Mouse (Mus musculus): Measurements from ENCODE around the gene Ccdc83. TPM values are rescaled to one million over a fixed set of nuclear protein-coding genes. Genes with fewer than 3 reads are reported as not detected.
A peak's percentile ranks its signal among the peaks of the same experiment; 100 is the strongest.
"Not testable (repeated sequence)": the region's sequence is repeated elsewhere in the genome, so short reads cannot be mapped to it uniquely, and the experiment has no call there.

Gene Ccdc83
- polyA plus RNA-seq, 1 experiment, result not detected

- H3K27ac ChIP-seq (ENCODE audit: insufficient read depth, low read depth, low read length), result peak overlapping the region; percentile 59; the same call in 1 of the 2 replicates
- no peak overlapping the region for H3K4me3 ChIP-seq (ENCODE audit: insufficient read depth, low read depth, low read length)
- no peak for TF ChIP-seq POLR2A (IDR thresholded peaks at IDR 0.05; ENCODE audit: insufficient read depth, low read depth, low read length)
- no peak for TF ChIP-seq CTCF (IDR thresholded peaks at IDR 0.05; ENCODE audit: insufficient read depth, low read depth, low read length)
- WGBS, result 51% methylated on average over 4 of the region's 4 CpGs
- peaks cover 12% of the 10 kb centered on the region for H3K4me1 ChIP-seq (ENCODE audit: control insufficient read depth, insufficient read depth, low read length)
These were observed 31.7 kb downstream of the Ccdc83 start for GRCm38 (mm10) chr7:90233921-90234320.

DNA sequence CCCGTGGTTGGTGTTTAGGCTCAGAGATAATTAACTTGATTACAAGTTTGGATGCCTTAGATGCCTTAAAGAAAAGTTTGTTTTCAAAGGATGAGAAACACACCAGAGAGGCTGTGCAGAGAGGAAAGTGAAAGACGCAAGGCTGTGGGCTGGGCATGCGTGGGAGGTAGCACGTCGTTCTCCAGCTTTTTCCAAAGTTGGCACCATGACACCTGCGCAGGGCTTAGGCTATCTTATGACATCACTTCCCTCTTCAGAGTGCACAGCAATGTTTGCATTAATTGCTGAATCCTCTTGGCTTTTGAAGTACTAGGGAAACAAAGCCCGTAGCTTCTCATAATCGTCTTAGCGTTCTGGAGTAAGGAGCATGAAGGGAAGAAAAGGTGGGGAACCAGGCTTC lies 34.1 kb downstream of the Ccdc83 start:
- WGBS, result 36% methylated on average over 9 of the region's 9 CpGs
- TF ChIP-seq POLR2A (IDR thresholded peaks at IDR 0.05; ENCODE audit: insufficient read depth, low read depth, low read length), result no peak
- TF ChIP-seq CTCF (IDR thresholded peaks at IDR 0.05; ENCODE audit: insufficient read depth, low read depth, low read length), result no peak
- Histone ChIP-seq H3K4me3 (ENCODE audit: insufficient read depth, low read depth, low read length) (no peak overlapping the region), H3K4me1 (ENCODE audit: control insufficient read depth, insufficient read depth, low read length) (peaks cover 12% of the 10 kb centered on the region), H3K27ac (ENCODE audit: insufficient read depth, low read depth, low read length) (no peak overlapping the region)

DNA sequence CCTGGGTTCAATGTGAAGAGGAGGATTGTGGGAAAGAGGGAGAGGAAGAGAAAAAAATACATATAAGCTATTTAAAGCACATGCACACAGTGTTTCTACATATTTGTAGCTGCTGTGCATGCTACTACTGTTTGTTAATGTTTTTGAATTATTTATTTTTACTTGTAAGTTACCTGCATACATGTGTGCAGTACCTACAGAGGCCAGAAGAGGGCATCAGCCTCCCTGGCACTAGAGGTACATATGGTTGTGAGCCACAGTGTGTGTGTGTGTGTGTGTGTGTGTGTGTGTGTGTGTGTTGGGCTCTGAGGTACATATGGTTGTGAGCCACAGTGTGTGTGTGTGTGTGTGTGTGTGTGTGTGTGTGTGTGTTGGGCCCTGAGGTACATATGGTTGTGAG lies 36.7 kb downstream of the Ccdc83 start:
- peaks cover 11% of the 10 kb centered on the region for H3K4me1 ChIP-seq (ENCODE audit: control insufficient read depth, insufficient read depth, low read length)
- H3K27ac ChIP-seq (ENCODE audit: insufficient read depth, low read depth, low read length); H3K4me3 ChIP-seq (ENCODE audit: insufficient read depth, low read depth, low read length): not testable (repeated sequence)

DNA sequence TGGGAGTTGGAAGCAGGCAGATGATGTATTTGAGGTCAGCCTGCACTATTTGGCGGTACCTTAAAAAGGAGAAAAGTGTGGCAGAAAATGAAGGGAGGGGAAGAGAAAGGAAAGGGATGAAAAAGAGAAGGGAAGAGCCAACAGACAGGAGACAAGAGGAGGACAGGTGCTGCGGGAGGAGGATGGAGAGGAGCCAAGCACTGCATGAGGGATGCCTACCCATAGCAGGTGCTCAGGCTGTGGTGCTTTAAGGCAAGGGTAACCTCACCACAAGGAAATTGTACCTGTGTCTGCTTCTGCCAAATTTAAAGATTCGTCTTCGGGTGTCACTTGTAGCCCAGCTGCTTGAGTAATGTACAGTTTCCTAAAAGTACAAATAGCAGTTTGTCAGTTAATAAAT lies 37.5 kb downstream of the Ccdc83 start:
- 95% methylated on average over 4 of the region's 4 CpGs for WGBS
- peaks cover 7% of the 10 kb centered on the region; the same call in 1 of the 2 replicates for H3K4me1 ChIP-seq (ENCODE audit: control insufficient read depth, insufficient read depth, low read length)
- H3K27ac ChIP-seq (ENCODE audit: insufficient read depth, low read depth, low read length), result no peak overlapping the region
- TF ChIP-seq POLR2A (IDR thresholded peaks at IDR 0.05; ENCODE audit: insufficient read depth, low read depth, low read length) (no peak), CTCF (IDR thresholded peaks at IDR 0.05; ENCODE audit: insufficient read depth, low read depth, low read length) (no peak)
- no peak overlapping the region for H3K4me3 ChIP-seq (ENCODE audit: insufficient read depth, low read depth, low read length)

GRCm38 (mm10) chr7:90221487-90221886 lies 44.1 kb downstream of the Ccdc83 start:
- TF ChIP-seq CTCF (IDR thresholded peaks at IDR 0.05; ENCODE audit: insufficient read depth, low read depth, low read length) (no peak), POLR2A (IDR thresholded peaks at IDR 0.05; ENCODE audit: insufficient read depth, low read depth, low read length) (no peak)

DNA sequence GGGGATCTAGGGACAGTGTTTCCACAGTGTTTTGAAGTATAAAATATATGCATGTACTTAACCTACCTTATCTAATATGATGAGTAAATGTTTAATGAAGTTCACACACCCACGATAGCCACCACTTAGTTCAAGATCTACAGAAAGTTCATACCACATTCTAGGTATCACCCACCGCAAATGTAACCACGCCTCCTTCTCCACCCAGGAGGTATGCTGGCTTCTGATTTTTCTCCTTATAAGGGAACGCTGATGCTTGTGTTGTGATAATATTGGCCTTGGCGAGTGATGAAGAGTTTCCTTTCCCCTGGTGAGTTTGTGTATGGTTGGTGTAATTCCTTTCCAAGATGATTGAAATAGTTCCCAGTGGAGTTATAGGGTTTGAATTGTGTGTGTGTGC lies 47.5 kb downstream of the Ccdc83 start:
- Histone ChIP-seq H3K27ac (ENCODE audit: insufficient read depth, low read depth, low read length) (no peak overlapping the region), H3K4me1 (ENCODE audit: control insufficient read depth, insufficient read depth, low read length) (peaks cover 3% of the 10 kb centered on the region), H3K4me3 (ENCODE audit: insufficient read depth, low read depth, low read length) (no peak overlapping the region)
- 92% methylated on average over 5 of the region's 5 CpGs for WGBS
- TF ChIP-seq CTCF (IDR thresholded peaks at IDR 0.05; ENCODE audit: insufficient read depth, low read depth, low read length), result no peak
- TF ChIP-seq POLR2A (IDR thresholded peaks at IDR 0.05; ENCODE audit: insufficient read depth, low read depth, low read length), result no peak

More at GRCm38 (mm10) chr7:90221487-90221886, 44.1 kb downstream of the Ccdc83 start:
- WGBS, result 74% methylated on average over 2 of the region's 2 CpGs
- H3K4me1 ChIP-seq (ENCODE audit: control insufficient read depth, insufficient read depth, low read length), result peaks cover 3% of the 10 kb centered on the region
- H3K4me3 ChIP-seq (ENCODE audit: insufficient read depth, low read depth, low read length), result no peak overlapping the region
- no peak overlapping the region for H3K27ac ChIP-seq (ENCODE audit: insufficient read depth, low read depth, low read length)

GRCm38 (mm10) chr7:90216511-90216910 lies 49.1 kb downstream of the Ccdc83 start:
- WGBS, result 33% methylated on average over 8 of the region's 8 CpGs
- Histone ChIP-seq H3K4me1 (ENCODE audit: control insufficient read depth, insufficient read depth, low read length) (peaks cover 3% of the 10 kb centered on the region), H3K27ac (ENCODE audit: insufficient read depth, low read depth, low read length) (no peak overlapping the region), H3K4me3 (ENCODE audit: insufficient read depth, low read depth, low read length) (no peak overlapping the region)
- no peak for TF ChIP-seq POLR2A (IDR thresholded peaks at IDR 0.05; ENCODE audit: insufficient read depth, low read depth, low read length)

DNA sequence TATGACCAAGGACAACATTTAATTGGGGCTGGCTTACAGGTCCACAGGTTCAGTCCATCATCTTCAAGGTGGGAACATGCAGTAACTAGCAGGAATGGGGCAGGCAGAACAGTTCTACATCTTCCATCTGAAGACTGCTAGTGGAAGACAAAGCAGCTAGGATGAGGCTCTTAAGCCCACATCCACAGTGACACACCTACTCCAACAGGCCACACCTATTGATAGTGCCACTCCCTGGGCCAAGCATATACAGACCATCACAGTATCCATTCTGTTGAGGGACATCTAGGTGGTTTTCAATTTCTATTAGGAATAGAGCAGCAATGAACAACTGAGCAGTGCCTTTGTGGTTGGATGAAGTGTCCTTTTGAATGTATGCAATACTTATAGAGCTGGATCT lies 54.6 kb downstream of the Ccdc83 start:
- no peak for TF ChIP-seq POLR2A (IDR thresholded peaks at IDR 0.05; ENCODE audit: insufficient read depth, low read depth, low read length)
- Histone ChIP-seq H3K27ac (ENCODE audit: insufficient read depth, low read depth, low read length) (no peak overlapping the region), H3K4me3 (ENCODE audit: insufficient read depth, low read depth, low read length) (no peak overlapping the region), H3K4me1 (ENCODE audit: control insufficient read depth, insufficient read depth, low read length) (no peaks in the 10 kb centered on the region)

- TF ChIP-seq CTCF (IDR thresholded peaks at IDR 0.05; ENCODE audit: insufficient read depth, low read depth, low read length) (no peak), POLR2A (IDR thresholded peaks at IDR 0.05; ENCODE audit: insufficient read depth, low read depth, low read length) (no peak)
- no peaks in the 10 kb centered on the region for H3K4me1 ChIP-seq (ENCODE audit: control insufficient read depth, insufficient read depth, low read length)
- no peak overlapping the region for H3K4me3 ChIP-seq (ENCODE audit: insufficient read depth, low read depth, low read length)
- 92% methylated on average over 2 of the region's 2 CpGs for WGBS
- H3K27ac ChIP-seq (ENCODE audit: insufficient read depth, low read depth, low read length), result no peak overlapping the region
These were observed 55.5 kb downstream of the Ccdc83 start for GRCm38 (mm10) chr7:90210116-90210515.

DNA sequence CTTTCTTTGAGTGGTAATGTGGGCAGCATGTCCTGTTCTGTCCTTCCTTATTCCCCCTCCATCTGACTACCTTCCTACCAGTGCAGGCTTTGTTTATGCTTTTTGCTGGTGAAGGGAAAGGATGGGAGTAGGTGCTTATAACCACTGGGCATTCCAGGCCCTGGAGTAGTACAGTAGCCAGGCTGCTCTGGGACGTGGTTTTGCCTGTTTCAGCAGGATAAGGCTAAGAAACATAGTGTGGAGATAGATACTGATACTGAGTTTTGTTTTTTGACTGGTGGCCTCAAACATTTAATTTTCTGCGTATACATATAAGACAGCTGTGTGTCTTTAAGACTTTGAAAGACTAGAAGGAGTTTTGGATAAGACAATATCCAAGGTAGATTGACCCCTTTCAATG lies 61.7 kb downstream of the Ccdc83 start:
- H3K27ac ChIP-seq (ENCODE audit: insufficient read depth, low read depth, low read length), result no peak overlapping the region
- H3K4me3 ChIP-seq (ENCODE audit: insufficient read depth, low read depth, low read length), result no peak overlapping the region
- H3K4me1 ChIP-seq (ENCODE audit: control insufficient read depth, insufficient read depth, low read length), result no peaks in the 10 kb centered on the region
- TF ChIP-seq POLR2A (IDR thresholded peaks at IDR 0.05; ENCODE audit: insufficient read depth, low read depth, low read length) (no peak), CTCF (IDR thresholded peaks at IDR 0.05; ENCODE audit: insufficient read depth, low read depth, low read length) (no peak)
- WGBS, result 94% methylated on average over 2 of the region's 2 CpGs

Data from olfactory bulb, adult 2 months (tissue).